Mouse (Mus musculus) layer of hippocampus, postnatal 14 days (tissue): Measurements from ENCODE around the gene Suco. TPM values are rescaled to one million over a fixed set of nuclear protein-coding genes. Genes with fewer than 3 reads are reported as not detected.

Experiments used
- DNase-seq, 2 experiments: peaks; one replicate each; pipeline ENCODE4 v3.0.0; 2021 to 2022; ENCODE audit warnings: low spot score in 2 of 2, mixed read lengths in 1 of 2
- total RNA-seq, 2 experiments: library from RNA; stranded (reverse); gene quantifications; 2 replicates each; pipeline ENCODE4 v1.2.3; 2021

Gene Suco
- total RNA-seq, 2 experiments from 2014 or later = 28.8 to 36.6 TPM

GRCm38 (mm10) chr1:161792687-161792969 lies 83.9 kb downstream of the Suco start:
- no peak for DNase-seq

- no peak for DNase-seq
Observed at GRCm38 (mm10) chr1:161791854-161792686, 84.4 kb downstream of the Suco start.

DNA sequence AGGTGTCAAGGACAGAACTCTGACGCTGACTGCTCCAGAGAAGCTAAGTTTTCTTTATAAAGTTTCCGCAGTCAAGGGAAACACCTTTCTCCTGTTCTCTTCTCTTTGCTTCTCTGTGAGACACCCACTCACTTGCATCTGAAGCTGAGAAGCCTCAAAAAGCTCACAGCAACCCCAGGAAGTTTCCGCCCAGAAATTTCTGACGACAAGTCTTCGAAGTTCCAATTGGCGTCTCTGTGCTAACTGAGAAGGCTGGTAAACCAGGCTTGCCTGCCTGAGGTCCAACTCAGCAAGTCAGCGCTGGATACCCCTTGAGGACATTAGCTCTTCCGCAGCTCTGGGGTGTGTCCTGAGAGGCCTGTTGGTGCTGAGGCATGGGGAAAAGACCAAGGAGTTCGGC lies 88.1 kb downstream of the Suco start, which contains the start of gene Fasl:
Fasl (minus strand) TSS at position 157 of the 400 bp plus-strand sequence.
- no peak for DNase-seq

- DNase-seq = no peak
Observed at GRCm38 (mm10) chr1:161782725-161783124, 93.8 kb downstream of the Suco start.

DNA sequence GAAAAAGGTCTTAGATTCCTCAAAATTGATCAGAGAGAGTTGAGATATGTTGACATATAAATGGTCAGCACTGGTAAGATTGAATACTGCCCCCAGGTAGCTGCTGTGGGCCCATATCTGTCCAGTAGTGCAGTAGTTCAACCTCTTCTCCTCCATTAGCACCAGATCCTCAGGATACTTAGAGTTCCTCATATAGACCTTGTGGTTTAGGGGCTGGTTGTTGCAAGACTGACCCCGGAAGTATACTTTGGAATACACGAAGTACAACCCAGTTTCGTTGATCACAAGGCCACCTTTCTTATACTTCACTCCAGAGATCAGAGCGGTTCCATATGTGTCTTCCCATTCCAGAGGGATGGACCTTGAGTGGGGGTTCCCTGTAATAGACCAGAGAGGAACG lies 94.9 kb downstream of the Suco start:
- DNase-seq = no peak

DNA sequence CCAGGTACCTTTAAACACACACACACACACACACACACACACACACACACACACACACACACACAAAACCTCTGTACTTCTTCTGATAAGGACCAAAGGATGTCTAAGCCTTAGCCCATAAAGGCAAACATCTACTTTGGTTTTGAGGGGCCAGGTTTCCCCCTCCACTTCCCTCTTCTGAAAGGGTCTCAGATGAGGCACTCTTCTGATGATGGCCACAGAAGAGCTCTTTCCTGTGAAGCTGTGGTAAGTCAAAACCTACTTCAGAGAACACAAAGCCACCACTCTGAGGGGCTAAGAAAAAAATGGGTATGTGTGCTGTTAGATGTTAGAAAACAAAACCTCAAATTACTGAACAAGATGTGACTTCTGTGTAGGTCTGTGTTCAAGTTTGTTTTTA lies 97.4 kb downstream of the Suco start:
- DNase-seq = no peak

DNA sequence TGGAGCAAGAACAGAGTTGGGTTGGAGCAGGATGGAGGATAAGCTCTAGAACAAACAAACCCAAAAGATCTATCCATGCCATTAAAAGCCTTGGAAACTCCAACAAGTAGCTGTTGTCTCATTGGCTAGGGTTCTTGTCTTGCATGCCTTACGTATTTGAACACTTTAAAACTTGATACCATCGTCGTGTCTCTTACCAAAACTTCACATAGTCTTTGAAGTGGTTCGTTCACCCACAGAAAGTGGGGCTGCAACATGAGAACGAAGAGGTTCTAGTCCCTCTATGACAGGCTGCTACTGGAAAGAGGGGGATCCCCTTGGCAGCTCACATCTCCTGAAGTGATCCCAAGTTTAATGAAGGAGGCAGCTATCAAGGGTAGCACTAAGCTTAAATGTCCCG lies 101.3 kb downstream of the Suco start:
- no peak for DNase-seq

GRCm38 (mm10) chr1:161771293-161771692 lies 105.2 kb downstream of the Suco start:
- DNase-seq = no peak

DNA sequence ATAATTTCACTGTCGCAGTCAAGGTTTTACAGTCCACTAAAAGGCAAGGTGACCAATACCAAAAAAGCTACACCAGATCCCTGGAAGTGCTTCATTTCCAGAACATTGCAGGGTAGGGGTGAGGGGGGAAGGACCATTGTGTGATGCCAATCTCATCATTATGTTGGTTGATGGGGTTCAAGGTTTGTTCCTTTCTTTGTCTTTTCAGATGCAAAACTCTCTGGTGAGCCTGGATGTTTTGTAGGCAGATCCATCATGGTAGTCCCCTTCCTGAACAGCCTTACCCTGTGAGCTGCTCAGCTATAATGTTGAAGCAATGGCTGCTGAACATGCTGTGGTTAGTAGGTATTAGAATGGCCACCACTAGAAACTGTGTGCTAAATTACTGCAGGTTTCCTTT lies 107.2 kb downstream of the Suco start:
- no peak for DNase-seq

DNA sequence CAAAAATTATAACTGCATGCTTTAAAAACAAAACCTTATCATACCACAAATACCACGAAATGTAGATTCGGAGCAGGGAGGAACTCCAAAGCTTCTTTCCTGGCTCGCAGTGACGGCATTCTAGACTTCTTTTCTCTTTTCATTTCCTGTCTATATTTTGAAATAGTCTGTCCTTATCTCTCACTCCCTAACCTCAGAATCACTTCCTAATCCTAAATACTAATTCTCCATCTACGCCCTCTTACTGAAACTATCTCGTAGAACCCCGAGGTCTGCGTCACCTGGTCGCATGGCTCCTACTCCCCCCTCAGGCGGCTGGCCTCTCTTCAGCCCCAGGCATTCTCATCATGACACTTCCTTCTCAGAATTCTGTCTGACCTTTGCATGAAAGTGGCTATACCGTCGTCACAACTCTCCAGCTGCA lies 109.4 kb downstream of the Suco start:
- no peak for DNase-seq

DNA sequence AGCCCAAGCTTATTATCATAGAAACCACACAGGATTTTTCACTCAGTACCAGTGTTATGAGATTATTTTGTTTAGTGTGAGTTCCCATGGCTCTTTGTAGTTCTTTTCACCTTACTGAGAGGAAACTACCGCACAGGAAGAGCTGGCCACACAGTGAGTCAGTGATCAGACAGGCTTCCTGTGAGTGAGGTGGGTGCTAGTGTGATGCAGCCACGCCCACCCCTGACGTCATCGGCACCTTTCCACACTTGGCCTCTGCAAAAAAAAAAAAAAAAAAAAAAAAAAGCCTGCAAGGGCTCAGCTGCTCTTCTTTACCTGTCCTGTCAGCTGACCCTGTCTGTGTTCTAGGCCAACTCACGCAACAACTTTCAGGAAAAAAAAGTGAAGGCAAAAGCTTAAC lies 109.8 kb downstream of the Suco start:
- no peak for DNase-seq

Other genes starting within 250 kb of the Suco start
- gene Fasl, start 88.2 kb downstream of the Suco start, total RNA-seq = not detected
- gene Pigc, start 92.5 kb upstream of the Suco start, total RNA-seq = 10 to 100 TPM; 19.6 to 19.8 TPM
- not detected for gene 4930558K02Rik, start 103.0 kb upstream of the Suco start, total RNA-seq